Mouse (Mus musculus) cerebellum, adult 11 months (tissue): ENCODE measurements around the gene Gsta4.
A peak's percentile ranks its signal among the peaks of the same experiment; 100 is the strongest.
"Not testable (repeated sequence)": the region's sequence is repeated elsewhere in the genome, so short reads cannot be mapped to it uniquely, and the experiment has no call there.

ENCODE experiments used
- DNase-seq: peaks from one replicate; pipeline ENCODE4 v3.0.0; 2022

The Gsta4 gene

GRCm38 (mm10) chr9:78182474-78182873 lies at the start of gene Gsta4:
TSS of gene Gsta4 (plus strand) at chr9:78182774.
- DNase-seq: not testable (repeated sequence)

- DNase-seq: no peak
Measured at GRCm38 (mm10) chr9:78135658-78136057, 46.9 kb upstream of the Gsta4 start.

- no peak for DNase-seq
Measured at GRCm38 (mm10) chr9:78138044-78138676, 44.4 kb upstream of the Gsta4 start.

- DNase-seq: no peak
Measured at GRCm38 (mm10) chr9:78139463-78139862, 43.1 kb upstream of the Gsta4 start.

- DNase-seq: no peak
Measured at GRCm38 (mm10) chr9:78146099-78146498, 36.5 kb upstream of the Gsta4 start.

GRCm38 (mm10) chr9:78146627-78147026 lies 35.9 kb upstream of the Gsta4 start:
- no peak for DNase-seq

- DNase-seq: no peak
Measured at GRCm38 (mm10) chr9:78148149-78148548, 34.4 kb upstream of the Gsta4 start.

- not testable (repeated sequence) for DNase-seq
Measured at GRCm38 (mm10) chr9:78149770-78150169, 32.8 kb upstream of the Gsta4 start.

- DNase-seq: no peak
Measured at GRCm38 (mm10) chr9:78154211-78154977, 28.2 kb upstream of the Gsta4 start.

GRCm38 (mm10) chr9:78157221-78157620 lies 25.4 kb upstream of the Gsta4 start:
- DNase-seq: no peak

- no peak for DNase-seq
Measured at GRCm38 (mm10) chr9:78163291-78163690, 19.3 kb upstream of the Gsta4 start.

GRCm38 (mm10) chr9:78164741-78165140 lies 17.8 kb upstream of the Gsta4 start:
- no peak for DNase-seq

GRCm38 (mm10) chr9:78165454-78165853 lies 17.1 kb upstream of the Gsta4 start:
- DNase-seq: no peak

- DNase-seq: no peak
Measured at GRCm38 (mm10) chr9:78166694-78167452, 15.7 kb upstream of the Gsta4 start.

- no peak for DNase-seq
Measured at GRCm38 (mm10) chr9:78167453-78167969, 15.1 kb upstream of the Gsta4 start.

- no peak for DNase-seq
Measured at GRCm38 (mm10) chr9:78168864-78169263, 13.7 kb upstream of the Gsta4 start.

GRCm38 (mm10) chr9:78174016-78174415 lies 8.6 kb upstream of the Gsta4 start:
- DNase-seq: no peak

GRCm38 (mm10) chr9:78174925-78175276 lies 7.7 kb upstream of the Gsta4 start:
- DNase-seq: not testable (repeated sequence)

- peak; percentile 97 for DNase-seq
Measured at GRCm38 (mm10) chr9:78175277-78176200, 7.0 kb upstream of the Gsta4 start.

- DNase-seq: peak; percentile 47
Measured at GRCm38 (mm10) chr9:78176201-78176727, 6.3 kb upstream of the Gsta4 start.

- no peak for DNase-seq
Measured at GRCm38 (mm10) chr9:78176831-78177230, 5.7 kb upstream of the Gsta4 start.

- no peak for DNase-seq
Measured at GRCm38 (mm10) chr9:78178197-78178596, 4.4 kb upstream of the Gsta4 start.
